Mouse (Mus musculus) stomach, postnatal 0 days (tissue): ENCODE data around the gene AC134908.4. TPM values are rescaled to one million over a fixed set of nuclear protein-coding genes. Genes with fewer than 3 reads are reported as not detected.
"Not testable (repeated sequence)": the region's sequence is repeated elsewhere in the genome, so short reads cannot be mapped to it uniquely, and the experiment has no call there.

Experiments used
- ATAC-seq: fragments of 200-750 bp; cut with Nextera tagmentation; 2 replicates; pipeline ENCODE4 v1.8.0; 2017; ENCODE audit not compliant: low FRiP score, low TSS enrichment
- DNase-seq: peaks from one replicate; pipeline ENCODE4 v3.0.0-alpha.2; 2016; ENCODE audit warnings: low spot score
- H3K27ac ChIP-seq: fragments of 300-500 bp; sonication (generic); replicated peaks from 2 replicates; pipeline ENCODE4 v1.5.1; 2014; ENCODE audit warnings: mild to moderate bottlenecking, control low read depth
- H3K27me3 ChIP-seq: fragments of 300-500 bp; sonication (generic); 2 replicates; pipeline ENCODE4 v1.6.1; 2014; ENCODE audit warnings: low read length; ENCODE audit not compliant: control insufficient read depth, insufficient read depth
- H3K36me3 ChIP-seq: fragments of 300-500 bp; sonication (generic); 2 replicates; pipeline ENCODE4 v1.6.1; 2014; ENCODE audit warnings: low read length, mixed read lengths; ENCODE audit not compliant: control insufficient read depth, insufficient read depth
- H3K4me1 ChIP-seq: fragments of 300-500 bp; sonication (generic); replicated peaks from 2 replicates; pipeline ENCODE4 v1.6.1; 2014; ENCODE audit warnings: antibody characterized with exemption; ENCODE audit not compliant: control insufficient read depth, insufficient read depth
- H3K4me2 ChIP-seq: fragments of 300-500 bp; sonication (generic); replicated peaks from 2 replicates; pipeline ENCODE4 v1.6.1; 2014; ENCODE audit warnings: low read depth, mild to moderate bottlenecking, control low read depth, moderate library complexity
- H3K4me3 ChIP-seq: fragments of 300-500 bp; sonication (generic); 2 replicates; pipeline ENCODE4 v1.5.1; 2014; ENCODE audit warnings: low read depth, low read length, control low read depth
- H3K9ac ChIP-seq: fragments of 300-500 bp; sonication (generic); 2 replicates; pipeline ENCODE4 v1.6.1; 2014; ENCODE audit warnings: mild to moderate bottlenecking, low read length, control low read depth, mixed read lengths
- H3K9me3 ChIP-seq: fragments of 300-500 bp; sonication (generic); 2 replicates; pipeline ENCODE4 v1.6.1; 2016; ENCODE audit warnings: low read length; ENCODE audit not compliant: control insufficient read depth
- CTCF ChIP-seq: IDR thresholded peaks from 2 replicates; pipeline ENCODE4 v1.5.1; 2016; ENCODE audit warnings: antibody characterized with exemption, low read depth, mild to moderate bottlenecking, moderate library complexity
- EP300 ChIP-seq: optimal IDR thresholded peaks from 2 replicates; pipeline ENCODE3; 2016; ENCODE audit warnings: antibody characterized with exemption
- WGBS: fragments of 180-500 bp; shearing (Covaris S2); extraction: QIAGEN DNeasy Blood & Tissue Kit; methylation state at CpG from one replicate; pipeline ENCODE4 v1.1.7; 2014; 5-methylcytosine and 5-hydroxymethylcytosine counted together
- polyA plus RNA-seq: library from polyadenylated mRNA; unstranded; fragments of >200 nt; fragmentation: Nextera tagmentation; extraction: Ambion mirVana; gene quantifications from 2 replicates; pipeline ENCODE4 v1.2.1, GENCODE M21; 2015

The AC134908.4 gene
- polyA plus RNA-seq, 1 experiment from 2014 or later = 0.65 TPM

DNA sequence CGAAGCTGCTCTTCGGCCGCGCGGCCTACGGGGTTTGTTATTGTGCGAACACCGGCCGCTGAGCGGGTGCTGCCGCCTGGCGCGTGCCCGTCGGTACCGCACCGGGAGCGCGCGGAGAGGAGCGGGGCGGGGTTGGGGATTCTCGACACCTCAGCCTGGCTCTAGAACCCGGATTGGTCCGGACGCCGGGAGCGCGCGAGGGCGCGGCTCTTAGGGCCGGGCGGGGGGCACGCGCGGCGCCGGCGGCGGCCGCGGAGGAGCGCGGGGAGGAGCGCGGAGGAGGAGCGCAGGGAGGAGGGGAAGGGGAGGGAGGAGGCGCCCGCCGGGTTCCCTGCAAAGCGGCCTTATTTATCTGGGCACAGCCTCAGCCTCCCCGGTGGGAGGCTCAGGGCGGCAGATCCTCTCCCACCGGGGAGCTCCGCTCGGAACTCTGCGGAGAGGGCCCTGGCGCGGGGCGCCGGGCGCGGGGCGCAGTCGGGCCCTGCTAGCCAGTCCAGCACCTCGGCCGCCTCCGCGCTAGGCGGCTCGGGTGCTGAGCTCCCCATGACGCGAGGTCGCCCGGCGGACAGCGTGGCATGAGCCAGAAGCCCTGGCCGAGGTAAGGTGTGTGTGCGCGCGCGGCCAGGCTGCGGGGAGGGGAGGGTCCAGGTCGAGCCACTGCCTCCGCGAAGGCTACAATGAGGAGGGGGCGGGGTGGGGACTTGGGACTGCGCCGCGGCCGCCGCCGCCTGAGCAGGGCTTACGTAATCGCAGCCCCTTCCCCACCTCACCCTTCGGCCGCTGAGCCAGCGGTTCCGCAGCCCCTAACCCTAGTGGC lies 13.5 kb upstream of the AC134908.4 start, which contains the start of gene Fbxl16:
Gene Fbxl16, plus strand, starts transcription at position 297 of the 817 bp plus-strand sequence.
- Histone ChIP-seq H3K4me3 (peak within 1 kb of the TSS; percentile 52), H3K9me3 (no peaks in the 10 kb centered on the region), H3K36me3 (no peaks in the 10 kb centered on the region), H3K4me1 (no peaks in the 10 kb centered on the region), H3K27me3 (0 out of 2 replicates have a peak, but pooled peaks cover 2% of the 10 kb centered on the region), H3K4me2 (peak within 1 kb of the TSS; percentile 84), H3K27ac (no peak within 1 kb of the TSS), H3K9ac (peak within 1 kb of the TSS; percentile 53)
- ATAC-seq (peak; percentile 69), DNase-seq (peak; percentile 73)
- TF ChIP-seq CTCF (peak; percentile 60), EP300 (no peak)
- WGBS = under 1% methylated on average over 67 of the region's 100 CpGs

DNA sequence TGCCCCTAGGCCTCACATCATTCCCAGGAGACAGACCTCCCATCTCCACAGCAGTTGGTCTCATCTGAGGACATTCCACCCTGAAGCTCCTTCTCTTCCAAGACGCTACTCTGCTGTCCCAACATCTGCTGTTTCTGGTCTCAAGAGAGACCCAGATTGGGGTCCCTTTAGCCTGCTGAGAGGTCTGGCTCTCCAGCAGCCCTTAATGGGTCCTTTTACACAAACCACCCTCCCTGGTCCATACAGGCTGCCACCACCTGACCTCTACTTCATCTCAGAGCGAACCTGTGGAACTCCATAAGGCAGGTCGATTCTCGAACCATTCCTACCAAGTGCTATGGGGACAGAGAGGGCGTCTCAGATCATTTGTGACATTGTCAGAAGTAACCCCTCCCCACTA lies 12.6 kb upstream of the AC134908.4 start:
- Histone ChIP-seq H3K9ac (no peak overlapping the region), H3K4me2 (peak overlapping the region; percentile 84), H3K27ac (no peak overlapping the region), H3K36me3 (no peaks in the 10 kb centered on the region), H3K4me3 (no peak overlapping the region), H3K9me3 (no peaks in the 10 kb centered on the region), H3K4me1 (no peaks in the 10 kb centered on the region), H3K27me3 (0 out of 2 replicates have a peak, but pooled peaks cover 2% of the 10 kb centered on the region)
- DNase-seq = no peak
- no peak for TF ChIP-seq CTCF
- TF ChIP-seq EP300 = no peak
- WGBS = 35% methylated on average over 5 of the region's 5 CpGs
- ATAC-seq = no peak

DNA sequence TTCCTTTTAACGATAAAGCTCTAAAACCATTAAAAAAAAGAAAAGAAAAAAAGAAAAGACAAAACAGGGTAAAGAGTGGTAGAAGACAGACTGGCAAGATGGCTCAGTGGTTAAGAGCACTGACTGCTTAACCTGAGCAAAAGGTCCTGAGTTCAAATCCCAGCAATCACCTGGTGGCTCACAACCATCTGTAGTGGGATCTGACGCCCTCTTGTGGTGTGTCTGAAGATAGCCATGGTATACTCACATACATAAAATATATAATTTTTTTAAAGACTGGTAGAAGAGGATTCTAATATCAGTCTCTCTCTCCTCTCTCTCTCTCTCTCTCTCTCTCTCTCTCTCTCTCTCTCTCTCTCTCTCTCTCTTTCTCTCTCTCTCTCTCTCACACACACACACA lies 12.0 kb upstream of the AC134908.4 start:
- H3K36me3 ChIP-seq, H3K9me3 ChIP-seq, H3K4me1 ChIP-seq, H3K27ac ChIP-seq, H3K27me3 ChIP-seq, H3K4me3 ChIP-seq, DNase-seq, H3K4me2 ChIP-seq, H3K9ac ChIP-seq, ATAC-seq: not testable (repeated sequence)
- 0% methylated on average over 1 of the region's 2 CpGs for WGBS
- peak; percentile 22; the same call in 1 of the 2 replicates for TF ChIP-seq CTCF

DNA sequence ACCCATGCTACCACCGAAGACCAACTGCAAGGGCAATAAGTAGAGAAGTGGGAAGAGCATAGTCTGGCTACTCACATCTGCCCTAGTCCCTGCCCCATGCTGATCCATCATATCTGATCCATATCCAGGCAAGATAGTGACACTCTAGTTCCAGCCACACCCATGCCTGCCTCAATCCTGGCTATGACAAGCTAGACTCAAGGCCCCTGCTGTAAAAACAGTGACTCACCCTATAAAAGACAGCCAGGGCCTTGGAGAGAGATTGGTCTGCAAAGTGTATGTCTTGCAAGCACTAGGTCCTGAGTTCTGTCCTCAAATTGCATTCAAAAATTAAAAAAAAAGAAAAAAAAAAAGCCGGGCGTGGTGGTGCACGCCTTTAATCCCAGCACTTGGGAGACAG lies 11.0 kb upstream of the AC134908.4 start:
- H3K4me3 ChIP-seq = no peak overlapping the region
- no peaks in the 10 kb centered on the region for H3K4me1 ChIP-seq
- no peak overlapping the region for H3K4me2 ChIP-seq
- ATAC-seq (no peak), DNase-seq (no peak)
- H3K27me3 ChIP-seq = 0 out of 2 replicates have a peak, but pooled peaks cover 2% of the 10 kb centered on the region
- no peak overlapping the region for H3K27ac ChIP-seq
- TF ChIP-seq CTCF (no peak), EP300 (no peak)
- H3K36me3 ChIP-seq = no peaks in the 10 kb centered on the region
- H3K9ac ChIP-seq = no peak overlapping the region
- 79% methylated on average over 4 of the region's 4 CpGs for WGBS
- H3K9me3 ChIP-seq = no peaks in the 10 kb centered on the region

DNA sequence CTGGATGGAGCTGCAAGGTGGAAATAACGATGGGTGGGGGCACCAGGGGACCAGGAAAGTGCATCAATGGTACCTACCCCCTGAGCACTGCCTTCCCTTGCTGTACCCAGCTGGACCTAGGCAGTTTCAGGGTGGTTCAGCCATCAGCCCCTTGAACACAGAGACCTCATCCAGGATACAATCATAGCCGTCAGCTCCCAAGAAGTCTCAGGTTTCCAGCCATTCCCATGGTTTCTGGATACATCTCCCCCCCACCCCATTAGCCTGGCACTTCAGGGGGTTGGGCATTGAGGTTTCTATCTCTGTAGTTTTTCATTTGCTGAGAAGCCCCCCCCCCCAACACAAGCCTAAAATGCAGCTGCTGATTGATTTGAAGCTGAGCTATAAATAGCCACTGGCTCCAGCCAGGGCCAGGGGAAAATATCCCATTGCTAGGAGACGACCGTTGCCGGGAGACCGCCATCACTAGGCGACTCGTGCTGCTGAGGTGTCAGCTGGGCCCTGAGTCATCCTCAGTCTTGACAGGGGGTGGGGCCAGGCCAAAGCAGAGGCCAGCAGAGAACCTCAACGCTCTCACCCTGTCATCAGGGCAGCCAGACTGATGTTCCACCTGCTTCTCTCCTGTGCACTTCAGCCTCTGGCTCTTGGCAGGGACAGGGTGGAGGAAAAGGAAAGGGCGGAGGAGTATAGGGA lies 7.5 kb upstream of the AC134908.4 start:
- no peaks in the 10 kb centered on the region for H3K9me3 ChIP-seq
- H3K36me3 ChIP-seq = no peaks in the 10 kb centered on the region
- H3K9ac ChIP-seq = peak overlapping the region; percentile 13; the same call in 1 of the 2 replicates
- no peaks in the 10 kb centered on the region for H3K27me3 ChIP-seq
- H3K4me2 ChIP-seq = no peak overlapping the region
- H3K4me3 ChIP-seq = no peak overlapping the region
- 7% methylated on average over 10 of the region's 10 CpGs for WGBS
- H3K4me1 ChIP-seq = no peaks in the 10 kb centered on the region
- DNase-seq (peak; percentile 55), ATAC-seq (peak; percentile 75)
- no peak overlapping the region for H3K27ac ChIP-seq
- TF ChIP-seq EP300 (no peak), CTCF (no peak)

DNA sequence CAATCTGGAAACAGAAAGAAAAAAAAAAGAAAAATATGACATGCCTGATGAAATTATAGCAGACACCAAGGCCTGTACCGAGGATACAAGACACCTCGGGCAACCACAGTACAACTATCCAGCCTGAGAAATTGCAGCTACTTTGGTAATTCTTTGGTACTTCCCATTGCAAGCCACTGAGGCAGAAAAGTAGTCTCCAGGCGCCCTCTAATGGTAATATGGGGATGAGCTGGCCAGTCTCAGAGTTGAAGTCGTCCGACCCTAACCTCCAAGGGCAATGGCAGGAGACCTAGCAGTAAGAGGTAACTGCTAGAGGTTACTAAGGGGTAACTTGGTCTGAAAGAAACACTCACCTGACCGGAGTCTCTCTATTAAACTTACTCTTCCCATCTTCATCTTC lies 5.6 kb upstream of the AC134908.4 start:
- peak; percentile 62 for DNase-seq
- Histone ChIP-seq H3K27ac (no peak overlapping the region), H3K27me3 (no peaks in the 10 kb centered on the region), H3K9me3 (no peaks in the 10 kb centered on the region), H3K9ac (no peak overlapping the region), H3K4me2 (no peak overlapping the region), H3K4me1 (no peaks in the 10 kb centered on the region; the same call in 1 of the 2 replicates), H3K36me3 (no peaks in the 10 kb centered on the region), H3K4me3 (no peak overlapping the region)
- ATAC-seq = peak; percentile 34; the same call in 1 of the 2 replicates
- TF ChIP-seq CTCF (peak; percentile 95), EP300 (no peak)
- 2% methylated on average over 6 of the region's 6 CpGs for WGBS
